In genomic region chr17:47676581-47676980, GRCm38 (mm10) we compare ENCODE assay signal across 8 mouse cellular contexts. TPM values are rescaled to one million over a fixed set of nuclear protein-coding genes. Genes with fewer than 3 reads are reported as not detected.
DNase-seq lines count a peak whose midpoint lies in the region; ATAC-seq and TF ChIP-seq lines count a peak whose summit lies in the region.

No protein-coding gene starts in this region.

- DNase-seq in A20 (ENCODE audit: low read depth, low spot score) = peak; percentile 28
- peak; percentile 76 for DNase-seq in CD4-positive, CD25-positive, alpha-beta regulatory T cell, adult 2 months (ENCODE audit: low read depth, low spot score)
- DNase-seq in brain, adult 2 months (ENCODE audit: low read depth, low spot score) = peak; percentile 87
- DNase-seq in limb, embryonic 14.5 days (ENCODE audit: low spot score) = peak; percentile 80

- peaks cover 59% of the 10 kb centered on the region for H3K36me3 ChIP-seq in limb, embryonic 14.5 days (ENCODE audit: control insufficient read depth, insufficient read depth, low read length)
- H3K36me3 ChIP-seq in neural tube, embryonic 14.5 days (ENCODE audit: control insufficient read depth, insufficient read depth, low read length) = peaks cover 20% of the 10 kb centered on the region

- H3K27me3 ChIP-seq in limb, embryonic 14.5 days (ENCODE audit: control insufficient read depth, insufficient read depth, low read length) = peaks cover 5% of the 10 kb centered on the region; the same call in 1 of the 2 replicates
- no peaks in the 10 kb centered on the region for H3K27me3 ChIP-seq in neural tube, embryonic 14.5 days (ENCODE audit: control insufficient read depth, insufficient read depth, low read length)

- 19% methylated on average over 9 of the region's 9 CpGs for WGBS in limb, embryonic 14.5 days
- WGBS in neural tube, embryonic 14.5 days = 19% methylated on average over 9 of the region's 9 CpGs

- H3K4me3 ChIP-seq in limb, embryonic 14.5 days (replicated peaks; ENCODE audit: low read length) = no peak overlapping the region
- H3K4me3 ChIP-seq in neural tube, embryonic 14.5 days (ENCODE audit: low read depth, low read length) = no peak overlapping the region

- H3K4me1 ChIP-seq in limb, embryonic 14.5 days (ENCODE audit: control insufficient read depth, insufficient read depth, low read length) = peaks cover 5% of the 10 kb centered on the region
- peaks cover 13% of the 10 kb centered on the region for H3K4me1 ChIP-seq in neural tube, embryonic 14.5 days (ENCODE audit: control insufficient read depth, insufficient read depth, low read length)

- H3K27ac ChIP-seq in limb, embryonic 14.5 days (replicated peaks; ENCODE audit: low read depth, low read length) = no peak overlapping the region
- H3K27ac ChIP-seq in neural tube, embryonic 14.5 days (ENCODE audit: low read depth, low read length) = no peak overlapping the region

- TF ChIP-seq POLR2A in limb, embryonic 14.5 days (IDR thresholded peaks at IDR 0.05; ENCODE audit: borderline replicate concordance, extremely low read depth, insufficient read depth, insufficient read length) = no peak

- no peak overlapping the region for H3K9ac ChIP-seq in limb, embryonic 14.5 days (ENCODE audit: low read depth, low read length, severe bottlenecking)
- no peak overlapping the region for H3K9ac ChIP-seq in neural tube, embryonic 14.5 days (replicated peaks; ENCODE audit: low read depth, low read length)

- no peak overlapping the region for H3K4me2 ChIP-seq in limb, embryonic 14.5 days (replicated peaks; ENCODE audit: low read depth, low read length, severe bottlenecking)
- no peak overlapping the region for H3K4me2 ChIP-seq in neural tube, embryonic 14.5 days (ENCODE audit: low read depth, low read length)

- H3K9me3 ChIP-seq in limb, embryonic 14.5 days (ENCODE audit: control insufficient read depth, low read length) = no peaks in the 10 kb centered on the region
- no peaks in the 10 kb centered on the region for H3K9me3 ChIP-seq in neural tube, embryonic 14.5 days (ENCODE audit: control insufficient read depth, low read length)

- ATAC-seq in erythroid progenitor cell, adult 5-6 weeks (replicated peaks; ENCODE audit: low FRiP score, poor library complexity, severe bottlenecking) = peak; percentile 32; the same call in 1 of the 2 replicates
- peak; percentile 59 to 76 for ATAC-seq in hematopoietic stem cell, adult 5-6 weeks (replicated peaks in 1 of 2; ENCODE audit: insufficient read depth in 1 of 2, low FRiP score in 2 of 2, low TSS enrichment in 1 of 2, low read depth in 1 of 2, poor library complexity in 2 of 2, severe bottlenecking in 2 of 2)
- ATAC-seq in limb, embryonic 14.5 days (ENCODE audit: low FRiP score, low read depth) = no peak
- ATAC-seq in neural tube, embryonic 14.5 days (ENCODE audit: low read depth) = 0 out of 2 replicates have a peak, but pooled peaks have one; percentile 22
- ATAC-seq in activated CD4-positive, CD25-positive, alpha-beta regulatory T cell, adult 4 months = no peak

RNA-seq across cellular contexts. Expression of gene Tomm6, which starts 11.6 kb away (rescaled TPM):
- 44.7 and 48.6 TPM in 2 replicates for total RNA-seq in erythroid progenitor cell, adult 5-6 weeks (2015; ENCODE audit: low replicate concordance)
- 2.1 and 3.5 TPM in 2 replicates for total RNA-seq in erythroid progenitor cell, adult 5-6 weeks (2017; ENCODE audit: low replicate concordance)
- total RNA-seq in hematopoietic stem cell, adult 5-6 weeks (2017) = 23.4 and 49.8 TPM in 2 replicates
- polyA plus RNA-seq in limb, embryonic 14.5 days (2012; rRNA removed) = 106 and 130 TPM in 2 replicates
- 409 and 415 TPM in 2 replicates for polyA plus RNA-seq in limb, embryonic 14.5 days (2014; fragmentation: Nextera tagmentation; extraction: Ambion mirVana)
- polyA plus RNA-seq in neural tube, embryonic 14.5 days (2014; fragmentation: Nextera tagmentation; extraction: Ambion mirVana) = 296 and 305 TPM in 2 replicates
- polyA plus RNA-seq in activated CD4-positive, CD25-positive, alpha-beta regulatory T cell, adult 4 months (2017; shearing (Covaris generic)) = 100 to 1,000 TPM; 297 to 309 TPM

RNA-seq across cellular contexts. Expression of gene Frs3, which starts 12.2 kb away (rescaled TPM):
- not detected in 2 replicates for total RNA-seq in erythroid progenitor cell, adult 5-6 weeks (2015; ENCODE audit: low replicate concordance)
- total RNA-seq in erythroid progenitor cell, adult 5-6 weeks (2017; ENCODE audit: low replicate concordance) = not detected in 2 replicates
- total RNA-seq in hematopoietic stem cell, adult 5-6 weeks (2017) = 1.4 TPM in 2 replicates
- polyA plus RNA-seq in limb, embryonic 14.5 days (2012; rRNA removed) = 16.0 and 26.2 TPM in 2 replicates
- polyA plus RNA-seq in limb, embryonic 14.5 days (2014; fragmentation: Nextera tagmentation; extraction: Ambion mirVana) = 5.4 TPM in 2 replicates
- polyA plus RNA-seq in neural tube, embryonic 14.5 days (2014; fragmentation: Nextera tagmentation; extraction: Ambion mirVana) = 33.3 and 41.9 TPM in 2 replicates
- not detected for polyA plus RNA-seq in activated CD4-positive, CD25-positive, alpha-beta regulatory T cell, adult 4 months (2017; shearing (Covaris generic))

RNA-seq across cellular contexts. Expression of gene Gm21981, which starts 17.7 kb away (rescaled TPM):
- total RNA-seq in erythroid progenitor cell, adult 5-6 weeks (2015; ENCODE audit: low replicate concordance) = not detected in 2 replicates
- total RNA-seq in erythroid progenitor cell, adult 5-6 weeks (2017; ENCODE audit: low replicate concordance) = not detected in 2 replicates
- not detected in 2 replicates for total RNA-seq in hematopoietic stem cell, adult 5-6 weeks (2017)
- 2.6 and 3.0 TPM in 2 replicates for polyA plus RNA-seq in limb, embryonic 14.5 days (2012; rRNA removed)
- 1.3 and 1.7 TPM in 2 replicates for polyA plus RNA-seq in limb, embryonic 14.5 days (2014; fragmentation: Nextera tagmentation; extraction: Ambion mirVana)
- 2.0 and 7.7 TPM in 2 replicates for polyA plus RNA-seq in neural tube, embryonic 14.5 days (2014; fragmentation: Nextera tagmentation; extraction: Ambion mirVana)
- polyA plus RNA-seq in activated CD4-positive, CD25-positive, alpha-beta regulatory T cell, adult 4 months (2017; shearing (Covaris generic)) = not detected

RNA-seq across cellular contexts. Expression of gene Prickle4, which starts 18.0 kb away (rescaled TPM):
- not detected in 2 replicates for total RNA-seq in erythroid progenitor cell, adult 5-6 weeks (2015; ENCODE audit: low replicate concordance)
- not detected in 2 replicates for total RNA-seq in erythroid progenitor cell, adult 5-6 weeks (2017; ENCODE audit: low replicate concordance)
- total RNA-seq in hematopoietic stem cell, adult 5-6 weeks (2017) = 1.0 and 3.7 TPM in 2 replicates
- polyA plus RNA-seq in limb, embryonic 14.5 days (2012; rRNA removed) = 0.52 and 1.9 TPM in 2 replicates
- 1.3 TPM in 2 replicates for polyA plus RNA-seq in limb, embryonic 14.5 days (2014; fragmentation: Nextera tagmentation; extraction: Ambion mirVana)
- polyA plus RNA-seq in neural tube, embryonic 14.5 days (2014; fragmentation: Nextera tagmentation; extraction: Ambion mirVana) = 0.68 and 4.4 TPM in 2 replicates
- polyA plus RNA-seq in activated CD4-positive, CD25-positive, alpha-beta regulatory T cell, adult 4 months (2017; shearing (Covaris generic)) = not detected

RNA-seq across cellular contexts. Expression of gene Usp49, which starts 46.1 kb away (rescaled TPM):
- 26.8 and 35.7 TPM in 2 replicates for total RNA-seq in erythroid progenitor cell, adult 5-6 weeks (2015; ENCODE audit: low replicate concordance)
- 29.2 and 46.3 TPM in 2 replicates for total RNA-seq in erythroid progenitor cell, adult 5-6 weeks (2017; ENCODE audit: low replicate concordance)
- total RNA-seq in hematopoietic stem cell, adult 5-6 weeks (2017) = 5.4 and 8.3 TPM in 2 replicates
- 17.6 and 20.8 TPM in 2 replicates for polyA plus RNA-seq in limb, embryonic 14.5 days (2012; rRNA removed)
- polyA plus RNA-seq in limb, embryonic 14.5 days (2014; fragmentation: Nextera tagmentation; extraction: Ambion mirVana) = 5.0 and 5.2 TPM in 2 replicates
- polyA plus RNA-seq in neural tube, embryonic 14.5 days (2014; fragmentation: Nextera tagmentation; extraction: Ambion mirVana) = 5.9 and 6.5 TPM in 2 replicates
- polyA plus RNA-seq in activated CD4-positive, CD25-positive, alpha-beta regulatory T cell, adult 4 months (2017; shearing (Covaris generic)) = under 1 TPM; 0.60 to 0.71 TPM

Comparison
In these comparisons a context has a peak if more than half of its experiments do, and no peak if none do; other contexts are left out.
1. DNase-seq: peak in every context shown above with its lines; median percentile 87 in brain, adult 2 months; 80 in limb, embryonic 14.5 days; 76 in CD4-positive, CD25-positive, alpha-beta regulatory T cell, adult 2 months; 28 in A20.
2. ATAC-seq: peak in erythroid progenitor cell, adult 5-6 weeks (single experiment), hematopoietic stem cell, adult 5-6 weeks (2 of 2) and neural tube, embryonic 14.5 days (single experiment); none in limb, embryonic 14.5 days (single experiment) and activated CD4-positive, CD25-positive, alpha-beta regulatory T cell, adult 4 months (single experiment).
3. RNA of gene Frs3, which starts 12.2 kb away (polyA plus RNA-seq): 33.3 to 41.9 TPM in neural tube, embryonic 14.5 days and 5.4 to 26.2 TPM in limb, embryonic 14.5 days; not detected in activated CD4-positive, CD25-positive, alpha-beta regulatory T cell, adult 4 months; every median in the first group is over 4 times any median in the second.